Mouse (Mus musculus): ENCODE measurements around the gene Rnf20.

Rnf20 gene

GRCm38 (mm10) chr4:49659421-49659820, 27.6 kb downstream of the Rnf20 start:
- peak; percentile 39 for DNase-seq (ENCODE audit: low read depth, low spot score)

GRCm38 (mm10) chr4:49661664-49662063, 29.9 kb downstream of the Rnf20 start:
- DNase-seq (ENCODE audit: low read depth, low spot score) = no peak

DNA sequence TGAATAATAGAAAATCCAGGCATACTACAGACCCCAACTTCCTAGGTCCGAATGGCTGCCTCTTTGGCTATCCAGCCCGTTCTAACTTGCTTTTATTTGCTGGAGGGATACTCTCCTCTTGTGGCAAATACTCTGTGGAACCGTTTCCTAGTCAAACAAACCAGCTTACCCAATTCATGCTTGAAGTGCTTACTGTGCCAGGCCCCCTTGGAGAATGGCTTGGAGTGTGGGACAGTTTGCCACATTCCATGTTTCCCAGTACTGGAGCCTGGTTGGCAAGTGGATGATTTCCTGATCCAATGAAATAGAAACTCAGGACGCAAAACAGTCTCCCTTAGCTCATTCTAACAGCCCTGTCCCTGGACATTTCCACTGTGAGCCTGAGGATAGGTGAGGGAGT, 30.4 kb downstream of the Rnf20 start:
- DNase-seq (ENCODE audit: low read depth, low spot score) = no peak

DNA sequence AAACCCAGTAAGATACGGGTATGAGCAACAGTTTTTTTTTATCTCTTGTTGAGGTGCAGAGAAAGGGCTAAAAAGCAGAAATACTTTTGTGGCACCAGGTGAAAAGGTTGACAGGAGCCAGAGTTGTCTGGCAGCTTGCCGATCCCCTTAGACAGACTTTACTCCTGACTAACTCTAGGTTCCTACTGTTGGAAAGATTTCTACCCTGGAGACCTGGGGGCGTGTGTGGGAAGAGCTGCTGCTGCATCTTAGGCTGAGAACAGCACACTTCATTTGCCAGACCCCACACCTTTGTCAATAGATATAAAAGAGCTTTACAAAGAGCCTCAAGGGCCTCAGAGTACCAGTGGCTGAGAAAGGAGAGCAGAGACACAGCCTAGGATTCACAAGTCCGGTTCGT, 33.0 kb downstream of the Rnf20 start:
- DNase-seq (ENCODE audit: low read depth, low spot score) = no peak

DNA sequence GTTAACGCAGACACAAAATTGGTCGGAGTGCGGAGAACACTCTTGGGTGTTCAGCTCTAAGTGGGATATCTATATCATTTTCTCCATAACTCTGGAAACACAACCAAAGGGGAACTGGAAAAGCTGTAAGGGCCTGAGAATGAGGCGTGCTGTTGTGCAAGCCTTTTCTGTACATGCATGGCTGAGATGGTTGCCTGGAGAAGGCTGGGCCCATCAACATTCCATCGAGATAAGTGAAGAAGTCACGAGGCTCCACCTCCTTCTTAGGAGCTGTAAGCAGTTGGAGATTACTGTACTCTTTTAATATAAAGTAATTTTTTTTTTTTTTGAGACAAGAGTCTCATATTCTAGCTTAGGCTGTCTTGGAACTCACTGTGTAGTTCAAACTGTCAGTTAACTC, 44.3 kb downstream of the Rnf20 start:
- DNase-seq (ENCODE audit: low read depth, low spot score) = no peak

- no peak for DNase-seq (ENCODE audit: low read depth, low spot score)
Measured at GRCm38 (mm10) chr4:49676790-49677189, 45.0 kb downstream of the Rnf20 start.

- DNase-seq (ENCODE audit: low read depth, low spot score) = no peak
Measured at GRCm38 (mm10) chr4:49680171-49680875, 48.5 kb downstream of the Rnf20 start.

- DNase-seq (ENCODE audit: low read depth, low spot score) = no peak
Measured at GRCm38 (mm10) chr4:49681812-49682211, 50.0 kb downstream of the Rnf20 start, which contains the start of gene Ppp3r2. Gene Ppp3r2, minus strand, starts transcription at chr4:49682024.

GRCm38 (mm10) chr4:49688594-49689288, 56.9 kb downstream of the Rnf20 start:
- peak; percentile 31 for DNase-seq (ENCODE audit: low read depth, low spot score)

DNA sequence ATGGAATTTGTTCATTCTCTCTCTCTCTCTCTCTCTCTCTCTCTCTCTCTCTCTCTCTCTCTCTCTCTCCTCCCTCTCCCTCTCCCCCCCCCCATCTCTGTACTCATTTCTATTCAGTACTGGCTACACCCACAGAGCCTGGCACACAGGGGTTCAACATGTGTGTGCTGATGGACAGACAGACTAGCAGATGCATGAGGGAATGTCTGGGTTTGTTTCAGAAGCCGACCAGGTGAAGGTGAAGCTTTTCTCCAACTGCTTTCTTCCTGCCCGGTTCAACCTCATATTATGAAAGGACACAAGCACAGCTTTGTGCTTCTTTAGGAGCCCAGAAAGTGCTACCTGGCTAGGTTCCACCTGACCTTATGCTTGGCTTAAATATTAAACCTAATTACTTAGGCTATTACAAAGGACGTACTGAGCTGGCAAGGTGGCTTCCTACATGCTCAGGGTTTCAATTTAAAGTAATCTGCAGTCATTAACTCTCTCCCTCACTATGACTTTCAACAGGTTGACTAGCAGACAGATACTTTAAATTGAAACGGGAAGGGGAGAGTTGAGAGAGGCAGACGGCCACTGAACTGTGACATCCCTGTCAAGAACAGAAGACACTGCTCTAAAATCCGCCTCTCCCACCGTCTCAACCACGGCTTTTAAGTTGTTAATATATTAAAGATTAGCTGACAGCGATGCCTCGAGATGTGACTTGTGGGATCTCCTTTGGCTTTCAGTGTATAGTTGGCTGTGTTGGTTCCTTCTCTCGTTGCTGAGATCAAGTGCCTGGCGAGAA, 59.8 kb downstream of the Rnf20 start:
- DNase-seq (ENCODE audit: low read depth, low spot score) = no peak
